Mouse (Mus musculus): Measurements from ENCODE around the gene Gm648. TPM values are rescaled to one million over a fixed set of nuclear protein-coding genes. Genes with fewer than 3 reads are reported as not detected.
A peak's percentile ranks its signal among the peaks of the same experiment; 100 is the strongest.
"Not testable (repeated sequence)": the region's sequence is repeated elsewhere in the genome, so short reads cannot be mapped to it uniquely, and the experiment has no call there.

Gm648 gene
- 0.18 TPM in 1 of 2 replicates, not detected in the other for polyA plus RNA-seq (2016; fragmentation: Nextera tagmentation; extraction: Ambion mirVana)

GRCm38 (mm10) chrX:56549506-56549905 is at the start of gene Gm648:
TSS of gene Gm648 (minus strand) at chrX:56549606.
- no peak within 1 kb of the TSS for H3K9ac ChIP-seq (replicated peaks)
- no peaks in the 10 kb centered on the region for H3K36me3 ChIP-seq
- H3K4me2 ChIP-seq (replicated peaks), result no peak within 1 kb of the TSS
- no peak within 1 kb of the TSS for H3K27ac ChIP-seq (replicated peaks)
- no peak for ATAC-seq (ENCODE audit: low FRiP score, low read depth)
- H3K9me3 ChIP-seq, result no peaks in the 10 kb centered on the region
- WGBS, result 82% methylated on average over 7 of the region's 7 CpGs
- no peaks in the 10 kb centered on the region for H3K27me3 ChIP-seq
- no peaks in the 10 kb centered on the region for H3K4me1 ChIP-seq
- no peak within 1 kb of the TSS for H3K4me3 ChIP-seq

- Histone ChIP-seq H3K27me3 (no peaks in the 10 kb centered on the region), H3K4me3 (peak within 1 kb of the TSS; percentile 66), H3K27ac (replicated peaks) (peak within 1 kb of the TSS; percentile 74), H3K9ac (replicated peaks) (peak within 1 kb of the TSS; percentile 75), H3K9me3 (no peaks in the 10 kb centered on the region), H3K36me3 (no peaks in the 10 kb centered on the region), H3K4me1 (peaks cover 8% of the 10 kb centered on the region), H3K4me2 (replicated peaks) (peak within 1 kb of the TSS; percentile 54)
- peak; percentile 99 for ATAC-seq (ENCODE audit: low FRiP score, low read depth)
- WGBS, result 17% methylated on average over 43 of the region's 44 CpGs
Observed at GRCm38 (mm10) chrX:56597887-56598640, 48.7 kb upstream of the Gm648 start, which contains the start of gene Mmgt1. TSS of gene Mmgt1 (minus strand) at chrX:56598069.

- peak overlapping the region; percentile 66 for H3K4me3 ChIP-seq
- H3K9me3 ChIP-seq, result no peaks in the 10 kb centered on the region
- H3K4me1 ChIP-seq, result peaks cover 8% of the 10 kb centered on the region
- peak; percentile 74 for ATAC-seq (ENCODE audit: low FRiP score, low read depth)
- WGBS, result 23% methylated on average over 25 of the region's 25 CpGs
- no peaks in the 10 kb centered on the region for H3K27me3 ChIP-seq
- H3K9ac ChIP-seq (replicated peaks), result peak overlapping the region; percentile 75
- peak overlapping the region; percentile 54 for H3K4me2 ChIP-seq (replicated peaks)
- H3K27ac ChIP-seq (replicated peaks), result peak overlapping the region; percentile 74
- H3K36me3 ChIP-seq, result no peaks in the 10 kb centered on the region
Observed at GRCm38 (mm10) chrX:56597219-56597886, 47.9 kb upstream of the Gm648 start.

- Histone ChIP-seq H3K4me3 (no peak overlapping the region), H3K4me2 (replicated peaks) (no peak overlapping the region), H3K36me3 (no peaks in the 10 kb centered on the region), H3K27me3 (no peaks in the 10 kb centered on the region), H3K4me1 (no peaks in the 10 kb centered on the region), H3K9ac (replicated peaks) (no peak overlapping the region), H3K27ac (replicated peaks) (no peak overlapping the region), H3K9me3 (no peaks in the 10 kb centered on the region)
- WGBS, result 81% methylated on average over 2 of the region's 2 CpGs
- ATAC-seq (ENCODE audit: low FRiP score, low read depth), result no peak
Observed at GRCm38 (mm10) chrX:56578200-56578599, 28.8 kb upstream of the Gm648 start.

GRCm38 (mm10) chrX:56572465-56572864 is 23.1 kb upstream of the Gm648 start:
- no peak overlapping the region for H3K4me2 ChIP-seq (replicated peaks)
- no peak overlapping the region for H3K4me3 ChIP-seq
- no peak overlapping the region for H3K9ac ChIP-seq (replicated peaks)
- H3K27ac ChIP-seq (replicated peaks), result no peak overlapping the region
- ATAC-seq (ENCODE audit: low FRiP score, low read depth), result no peak
- H3K36me3 ChIP-seq, result no peaks in the 10 kb centered on the region
- no peaks in the 10 kb centered on the region for H3K9me3 ChIP-seq
- H3K27me3 ChIP-seq, result no peaks in the 10 kb centered on the region
- 21% methylated on average over 6 of the region's 6 CpGs for WGBS
- no peaks in the 10 kb centered on the region for H3K4me1 ChIP-seq

- Histone ChIP-seq H3K9ac (replicated peaks) (no peak overlapping the region), H3K4me2 (replicated peaks) (no peak overlapping the region), H3K4me3 (no peak overlapping the region), H3K27ac (replicated peaks) (no peak overlapping the region), H3K4me1 (no peaks in the 10 kb centered on the region), H3K9me3 (no peaks in the 10 kb centered on the region), H3K27me3 (no peaks in the 10 kb centered on the region), H3K36me3 (no peaks in the 10 kb centered on the region)
- no peak for ATAC-seq (ENCODE audit: low FRiP score, low read depth)
- WGBS, result 78% methylated on average over 3 of the region's 3 CpGs
Observed at GRCm38 (mm10) chrX:56553584-56553983, 4.2 kb upstream of the Gm648 start.

- no peaks in the 10 kb centered on the region for H3K36me3 ChIP-seq
- H3K27ac ChIP-seq (replicated peaks), result no peak overlapping the region
- no peak overlapping the region for H3K4me3 ChIP-seq
- no peaks in the 10 kb centered on the region for H3K4me1 ChIP-seq
- H3K4me2 ChIP-seq (replicated peaks), result no peak overlapping the region
- no peaks in the 10 kb centered on the region for H3K27me3 ChIP-seq
- ATAC-seq (ENCODE audit: low FRiP score, low read depth), result no peak
- 58% methylated on average over 4 of the region's 4 CpGs for WGBS
- H3K9ac ChIP-seq (replicated peaks), result no peak overlapping the region
- H3K9me3 ChIP-seq, result no peaks in the 10 kb centered on the region
Observed at GRCm38 (mm10) chrX:56537162-56537561, 12.2 kb downstream of the Gm648 start.

- H3K9me3 ChIP-seq, result no peaks in the 10 kb centered on the region
- no peak overlapping the region for H3K4me3 ChIP-seq
- no peaks in the 10 kb centered on the region for H3K27me3 ChIP-seq
- H3K4me2 ChIP-seq (replicated peaks), result no peak overlapping the region
- WGBS, result 18% methylated on average over 3 of the region's 3 CpGs
- no peaks in the 10 kb centered on the region for H3K36me3 ChIP-seq
- no peaks in the 10 kb centered on the region for H3K4me1 ChIP-seq
- no peak; the same call in 1 of the 2 replicates for ATAC-seq (ENCODE audit: low FRiP score, low read depth)
- no peak overlapping the region for H3K27ac ChIP-seq (replicated peaks)
- H3K9ac ChIP-seq (replicated peaks), result no peak overlapping the region
Observed at GRCm38 (mm10) chrX:56531266-56531665, 18.1 kb downstream of the Gm648 start.

GRCm38 (mm10) chrX:56524442-56524841 is 25.0 kb downstream of the Gm648 start, which contains the start of gene Gm10477:
TSS of gene Gm10477 (plus strand) at chrX:56524742.
- ATAC-seq (ENCODE audit: low FRiP score, low read depth); H3K27ac ChIP-seq (replicated peaks); H3K4me3 ChIP-seq; H3K27me3 ChIP-seq; H3K9me3 ChIP-seq; H3K4me1 ChIP-seq; H3K36me3 ChIP-seq; H3K4me2 ChIP-seq (replicated peaks); H3K9ac ChIP-seq (replicated peaks): not testable (repeated sequence)
- 88% methylated on average over 6 of the region's 6 CpGs for WGBS

- Histone ChIP-seq H3K36me3 (peaks cover 6% of the 10 kb centered on the region; the same call in 1 of the 2 replicates), H3K4me1 (no peaks in the 10 kb centered on the region), H3K4me2 (replicated peaks) (no peak overlapping the region), H3K9me3 (no peaks in the 10 kb centered on the region), H3K4me3 (no peak overlapping the region), H3K27me3 (no peaks in the 10 kb centered on the region), H3K9ac (replicated peaks) (no peak overlapping the region), H3K27ac (replicated peaks) (no peak overlapping the region)
- ATAC-seq (ENCODE audit: low FRiP score, low read depth), result no peak
- 84% methylated on average over 7 of the region's 7 CpGs for WGBS
Observed at GRCm38 (mm10) chrX:56497241-56497640, 52.2 kb downstream of the Gm648 start.
